Mouse (Mus musculus): ENCODE results near the gene Gm20767. TPM values are rescaled to one million over a fixed set of nuclear protein-coding genes. Genes with fewer than 3 reads are reported as not detected.
"Not testable (repeated sequence)": the region's sequence is repeated elsewhere in the genome, so short reads cannot be mapped to it uniquely, and the experiment has no call there.

The Gm20767 gene
- polyA plus RNA-seq, 1 experiment from 2014 or later, result not detected

GRCm38 (mm10) chr13:120196189-120196821 lies 56.3 kb downstream of the Gm20767 start:
- not testable (repeated sequence) for H3K27ac ChIP-seq; ATAC-seq (ENCODE audit: low FRiP score); H3K9ac ChIP-seq; H3K36me3 ChIP-seq; H3K27me3 ChIP-seq; H3K4me3 ChIP-seq; H3K9me3 ChIP-seq (replicated peaks); H3K4me2 ChIP-seq (replicated peaks); H3K4me1 ChIP-seq
- 80% methylated on average over 6 of the region's 8 CpGs for WGBS

Other genes starting within 250 kb of the Gm20767 start
- not detected in 2 replicates for gene Tcstv1, start 245.5 kb upstream of the Gm20767 start, polyA plus RNA-seq (2016; fragmentation: Nextera tagmentation; extraction: Ambion mirVana)
- gene Gm21761, start 211.0 kb upstream of the Gm20767 start, polyA plus RNA-seq (2016; fragmentation: Nextera tagmentation; extraction: Ambion mirVana), result not detected in 2 replicates
- gene B020031M17Rik, start 189.4 kb upstream of the Gm20767 start, polyA plus RNA-seq (2016; fragmentation: Nextera tagmentation; extraction: Ambion mirVana), result not detected in 2 replicates
- not detected in 2 replicates for gene Gm36079, start 113.2 kb upstream of the Gm20767 start, polyA plus RNA-seq (2016; fragmentation: Nextera tagmentation; extraction: Ambion mirVana)
- not detected in 2 replicates for gene Gm21188, start 88.1 kb upstream of the Gm20767 start, polyA plus RNA-seq (2016; fragmentation: Nextera tagmentation; extraction: Ambion mirVana)
- gene Gm21818, start 32.2 kb downstream of the Gm20767 start, polyA plus RNA-seq (2016; fragmentation: Nextera tagmentation; extraction: Ambion mirVana), result not detected in 2 replicates
- gene Gm21762, start 75.7 kb downstream of the Gm20767 start, polyA plus RNA-seq (2016; fragmentation: Nextera tagmentation; extraction: Ambion mirVana), result not detected in 2 replicates
- gene Gm21731, start 98.9 kb downstream of the Gm20767 start, polyA plus RNA-seq (2016; fragmentation: Nextera tagmentation; extraction: Ambion mirVana), result not detected in 2 replicates
- gene AF067061, start 122.9 kb downstream of the Gm20767 start, polyA plus RNA-seq (2016; fragmentation: Nextera tagmentation; extraction: Ambion mirVana), result not detected in 2 replicates
- 0.14 TPM in 1 of 2 replicates, not detected in the other for gene BC147527, start 160.1 kb downstream of the Gm20767 start, polyA plus RNA-seq (2016; fragmentation: Nextera tagmentation; extraction: Ambion mirVana)
- not detected in 2 replicates for gene Tcstv3, start 176.6 kb downstream of the Gm20767 start, polyA plus RNA-seq (2016; fragmentation: Nextera tagmentation; extraction: Ambion mirVana)